Mouse (Mus musculus): ENCODE measurements around the gene Gab1.
A peak's percentile ranks its signal among the peaks of the same experiment; 100 is the strongest.

Gene Gab1

GRCm38 (mm10) chr8:80840090-80840489 lies 40.2 kb downstream of the Gab1 start:
- no peak for DNase-seq

- DNase-seq: peak; percentile 83 to 91
Measured at GRCm38 (mm10) chr8:80838199-80838598, 42.1 kb downstream of the Gab1 start.

- DNase-seq: peak in 1 of 2 experiments; percentile 39
Measured at GRCm38 (mm10) chr8:80835401-80835800, 44.9 kb downstream of the Gab1 start.

DNA sequence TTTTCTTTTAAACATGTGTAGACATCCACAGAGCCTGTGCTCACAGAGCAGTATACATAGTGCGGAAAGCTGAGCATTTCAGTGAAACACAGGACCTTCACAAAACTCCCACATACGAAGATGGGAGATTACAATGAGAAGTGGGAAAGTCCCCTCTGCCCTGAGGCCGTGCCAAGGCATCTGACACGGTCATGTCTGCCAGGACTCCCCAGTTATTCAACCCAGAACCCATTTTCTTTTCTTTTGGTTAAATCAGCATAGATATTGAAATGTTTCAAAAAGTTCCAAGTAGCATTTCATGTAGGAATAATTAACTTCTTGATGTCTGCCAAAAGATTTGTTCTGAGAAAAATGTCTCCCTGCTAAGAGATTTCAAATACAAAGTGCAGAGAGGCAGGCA lies 45.9 kb downstream of the Gab1 start:
- peak in 1 of 2 experiments; percentile 54 for DNase-seq

GRCm38 (mm10) chr8:80832534-80832933 lies 47.8 kb downstream of the Gab1 start:
- no peak for DNase-seq

GRCm38 (mm10) chr8:80831876-80832524 lies 48.3 kb downstream of the Gab1 start:
- no peak for DNase-seq

GRCm38 (mm10) chr8:80830724-80831566 lies 49.4 kb downstream of the Gab1 start:
- DNase-seq: no peak

GRCm38 (mm10) chr8:80830141-80830540 lies 50.2 kb downstream of the Gab1 start:
- no peak for DNase-seq

DNA sequence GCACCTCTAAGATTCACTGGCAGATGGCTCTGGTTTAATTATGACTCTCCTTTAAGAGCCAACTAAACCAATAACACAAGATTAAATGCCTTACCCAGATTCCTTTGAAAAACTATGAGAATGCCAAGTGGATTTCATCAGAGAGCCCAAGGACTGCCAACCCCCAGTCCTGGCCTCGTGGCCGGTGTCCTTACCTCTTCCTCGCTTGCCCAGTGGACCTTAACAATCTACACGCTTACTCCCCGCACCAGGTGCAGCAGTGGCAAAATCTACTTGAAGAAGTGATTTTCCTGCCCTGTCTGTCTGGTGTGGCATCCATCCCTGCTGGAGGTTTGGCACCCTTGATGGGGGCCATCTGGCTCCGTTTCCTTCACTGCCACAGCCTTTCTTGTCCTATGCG lies 53.3 kb downstream of the Gab1 start:
- DNase-seq: peak; percentile 74 to 82

GRCm38 (mm10) chr8:80825136-80825535 lies 55.2 kb downstream of the Gab1 start:
- DNase-seq: no peak

DNA sequence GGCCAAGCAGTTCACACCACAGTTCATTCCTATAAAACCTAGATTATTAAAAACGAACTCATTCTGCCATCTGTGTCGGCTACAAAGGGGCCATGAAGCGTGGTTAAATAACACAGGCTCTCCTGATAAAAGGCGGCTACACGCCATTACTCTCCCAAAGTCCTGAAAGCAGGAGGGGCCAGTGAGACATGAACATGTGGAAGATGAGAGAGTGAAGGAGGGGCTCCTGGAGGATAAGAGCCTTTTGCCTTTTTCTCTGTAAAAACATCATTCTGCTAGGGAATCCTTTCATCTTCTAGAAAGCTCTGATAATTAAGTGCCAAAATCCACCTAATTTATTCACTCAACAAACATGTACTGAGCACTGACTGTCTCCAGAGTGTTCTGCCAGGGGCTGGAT lies 55.9 kb downstream of the Gab1 start:
- DNase-seq: no peak

DNA sequence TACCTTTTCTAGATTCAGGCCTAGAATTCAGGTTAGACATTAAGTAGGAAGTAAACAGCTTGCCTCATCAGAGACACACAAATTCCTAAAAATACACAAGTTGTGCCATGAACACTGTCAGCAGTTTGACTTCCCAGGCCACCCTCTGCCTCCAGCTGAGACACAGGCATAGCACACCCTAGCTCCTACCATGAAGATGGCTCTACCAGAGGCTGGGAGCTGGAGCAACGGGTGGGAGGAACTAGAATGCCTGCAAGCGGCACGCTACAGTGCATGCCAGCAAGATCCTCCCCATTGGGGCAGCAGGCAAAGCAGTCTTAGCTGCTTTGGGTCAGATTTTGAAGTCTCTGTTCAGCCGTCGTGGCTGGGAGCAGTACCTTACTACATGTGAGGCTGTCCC lies 57.1 kb downstream of the Gab1 start:
- peak in 1 of 2 experiments; percentile 31 for DNase-seq

DNA sequence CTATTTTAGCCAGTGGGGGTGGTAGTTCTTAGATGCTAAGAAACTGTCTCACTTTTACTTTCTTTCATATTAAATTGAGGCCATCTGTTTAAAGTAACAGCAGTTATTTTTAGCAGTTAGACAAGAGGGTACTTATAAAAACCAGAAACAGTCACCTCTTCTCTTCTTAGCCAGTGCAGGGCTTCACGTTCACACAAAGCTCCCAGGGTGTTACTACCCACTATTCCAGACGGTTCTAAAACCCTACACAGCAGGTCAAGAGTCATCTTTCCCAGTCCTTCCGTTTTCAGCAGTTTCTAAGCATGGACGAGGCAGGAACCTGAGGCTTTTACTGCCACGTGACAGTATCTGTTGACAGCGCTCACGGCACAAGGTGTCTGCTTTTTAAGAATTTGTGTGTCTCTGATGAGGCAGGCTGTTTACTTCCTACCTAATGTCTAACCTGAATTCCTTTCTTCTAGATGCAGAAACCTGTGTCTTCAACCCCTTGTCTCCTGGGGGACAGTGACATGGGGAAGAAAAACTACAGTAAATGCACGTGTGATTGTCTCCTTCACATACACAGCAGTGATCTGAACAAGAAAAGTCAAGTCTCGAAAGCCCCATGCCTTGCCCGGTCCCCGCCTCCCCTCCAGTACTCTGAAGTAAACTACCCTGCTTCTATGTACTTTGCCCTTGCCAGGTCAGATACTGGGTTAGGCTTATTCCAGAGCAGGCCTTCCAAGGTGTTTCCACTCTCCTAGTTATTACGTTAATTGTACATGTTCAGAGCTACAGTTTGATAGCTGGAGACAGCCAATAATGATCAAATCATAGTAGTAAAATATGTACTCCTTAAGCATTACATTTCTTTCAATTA lies 58.7 kb downstream of the Gab1 start:
- DNase-seq: peak; percentile 46 to 66

DNA sequence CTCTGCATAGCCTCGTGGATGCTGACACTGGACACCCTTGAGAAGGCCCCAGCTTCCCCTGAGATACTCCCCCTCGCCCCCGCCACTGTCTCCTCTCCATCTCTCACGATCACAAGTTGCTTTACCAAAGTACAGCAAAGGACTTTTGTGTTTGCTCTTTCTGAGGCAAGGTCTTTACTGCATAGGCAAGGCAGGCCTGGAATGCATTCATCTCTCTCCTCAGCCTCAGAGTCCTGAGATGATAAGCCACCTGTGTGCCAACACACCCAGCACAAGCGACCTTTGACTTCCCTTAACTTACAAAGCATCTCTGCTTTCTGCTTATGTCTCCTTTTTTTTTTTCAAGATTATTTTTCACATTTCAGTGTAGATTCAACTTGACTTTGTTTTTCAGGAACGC lies 61.3 kb downstream of the Gab1 start:
- DNase-seq: no peak

- DNase-seq: no peak
Measured at GRCm38 (mm10) chr8:80817065-80817464, 63.3 kb downstream of the Gab1 start.

- DNase-seq: no peak
Measured at GRCm38 (mm10) chr8:80815179-80815578, 65.1 kb downstream of the Gab1 start.

- DNase-seq: no peak
Measured at GRCm38 (mm10) chr8:80814087-80814791, 66.1 kb downstream of the Gab1 start.

GRCm38 (mm10) chr8:80813439-80813838 lies 66.9 kb downstream of the Gab1 start:
- peak in 1 of 2 experiments; percentile 53 for DNase-seq

- peak in 1 of 2 experiments; percentile 58 for DNase-seq
Measured at GRCm38 (mm10) chr8:80811591-80811991, 68.7 kb downstream of the Gab1 start.

DNA sequence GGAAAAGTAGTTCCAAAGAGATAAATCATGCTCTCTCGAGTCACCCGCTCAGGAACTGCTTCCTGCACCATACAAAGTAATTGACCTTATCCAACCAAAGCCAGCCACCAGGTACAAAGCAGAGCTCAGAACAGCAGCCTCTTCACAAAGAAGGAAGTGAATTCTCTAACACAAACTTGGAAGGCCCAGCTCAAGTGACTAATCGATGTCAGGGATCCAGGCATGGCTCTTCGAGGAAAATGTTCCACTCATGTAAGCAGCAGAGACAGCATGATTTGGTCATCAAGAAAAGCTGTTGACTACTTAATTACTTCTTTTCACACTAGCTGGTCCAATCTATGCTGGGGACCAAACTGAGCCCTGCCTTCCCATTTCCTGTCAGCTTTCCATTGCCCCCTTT lies 69.4 kb downstream of the Gab1 start:
- no peak for DNase-seq

DNA sequence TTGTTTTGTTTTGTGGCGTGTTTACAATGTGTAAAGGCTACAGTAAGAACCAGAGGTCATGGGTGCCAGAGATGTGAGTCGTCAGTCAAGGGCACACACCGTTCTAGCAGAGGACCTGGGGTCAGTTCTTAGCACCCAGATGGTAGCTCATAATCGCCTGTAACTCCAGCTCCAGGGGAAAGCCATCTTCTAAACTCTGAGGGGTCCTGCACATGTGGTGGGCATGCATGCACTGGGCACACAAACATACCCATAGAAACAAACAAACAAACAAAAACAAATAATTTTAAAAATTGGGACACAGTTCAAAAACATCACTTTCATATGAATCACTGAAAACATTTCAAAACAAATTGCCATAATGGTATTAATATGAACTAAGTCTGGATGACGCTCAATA lies 69.9 kb downstream of the Gab1 start:
- DNase-seq: no peak

GRCm38 (mm10) chr8:80807807-80808505 lies 72.4 kb downstream of the Gab1 start:
- no peak for DNase-seq

All from kidney, adult 8-10 months (tissue).